Mouse (Mus musculus): ENCODE measurements at regions not wholly inside any gene's neighbourhood (a gene's known extent, or its start where the extent isn't known, plus 50 kb on each side); places are given as distances from the start of the nearest gene placed in this dataset.

DNA sequence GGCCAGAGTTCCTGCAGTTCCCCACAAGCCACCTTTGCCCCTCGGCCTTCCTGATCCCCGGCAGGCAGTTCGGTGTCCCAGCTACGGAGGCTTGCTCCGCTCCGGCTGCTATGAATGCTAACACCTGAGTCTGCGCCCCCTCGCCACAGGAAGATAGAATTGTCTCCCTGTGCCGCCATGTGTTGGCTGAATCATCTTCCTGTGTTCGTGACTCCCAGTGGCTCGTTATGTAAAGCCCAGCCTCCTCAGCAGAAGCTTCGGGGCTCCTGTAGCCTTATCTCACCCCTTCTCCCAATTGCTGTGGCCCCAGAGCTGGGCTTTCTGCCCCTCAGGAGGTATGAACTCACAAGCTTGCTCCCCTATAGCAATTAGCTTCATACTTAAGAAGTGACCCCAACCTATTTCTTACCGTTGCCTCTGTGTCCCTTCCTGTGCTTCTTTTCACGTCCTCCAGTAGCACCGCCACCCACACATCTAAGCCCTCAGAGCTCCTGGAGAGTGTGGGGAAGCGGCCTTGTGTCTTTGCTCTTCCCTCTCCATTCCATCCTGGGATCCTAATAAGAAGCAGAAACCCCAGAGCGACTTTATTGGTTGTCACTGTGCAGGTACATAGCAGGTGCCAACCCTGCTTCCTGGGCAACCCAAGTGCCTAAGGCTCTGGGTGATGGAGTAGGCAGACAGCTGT lies 70.1 kb downstream of the Ier5 start:
- TF ChIP-seq TAL1 (IDR thresholded peaks at IDR 0.05; ENCODE audit: low read length): no peak
- TF ChIP-seq GATA1 (IDR thresholded peaks at IDR 0.05; ENCODE audit: low read length): no peak

Data from erythroblast, embryonic 14.5 days (primary cell).